Mouse (Mus musculus): ENCODE measurements at regions not wholly inside any gene's neighbourhood (a gene's known extent, or its start where the extent isn't known, plus 50 kb on each side); places are given as distances from the start of the nearest gene placed in this dataset.

DNA sequence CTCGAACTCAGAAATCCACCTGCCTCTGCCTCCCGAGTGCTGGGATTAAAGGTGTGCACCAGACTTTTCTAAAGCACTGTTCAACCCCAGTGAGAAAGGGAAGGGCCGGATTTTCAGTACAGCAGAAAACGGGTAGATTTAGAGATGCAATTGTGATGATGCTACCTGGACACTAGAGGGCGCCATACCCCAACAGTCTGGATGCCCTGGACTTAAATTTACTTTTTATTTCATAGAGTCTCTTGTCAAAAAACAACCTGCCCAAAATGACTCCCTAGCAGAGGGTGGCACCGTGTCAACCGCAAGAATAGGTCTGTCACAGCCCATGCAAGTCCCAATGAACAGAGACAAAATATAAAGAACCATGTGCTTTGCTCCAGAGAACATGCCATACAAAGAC lies 394.2 kb downstream of the Sox9 start:
- Histone ChIP-seq H3K4me3 (ENCODE audit: low read depth, low read length) (no peak overlapping the region), H3K4me1 (ENCODE audit: insufficient read depth, low read depth, low read length) (no peaks in the 10 kb centered on the region), H3K36me3 (replicated peaks) (no peaks in the 10 kb centered on the region), H3K27me3 (ENCODE audit: insufficient read depth, low read length) (no peaks in the 10 kb centered on the region; the same call in 1 of the 2 replicates), H3K9me3 (replicated peaks) (peaks cover 86% of the 10 kb centered on the region)
- DNase-seq (ENCODE audit: low spot score), result no peak
- no peak for TF ChIP-seq GATA2 (IDR thresholded peaks at IDR 0.05; ENCODE audit: borderline replicate concordance, low read depth, low read length)
- TF ChIP-seq CTCF (IDR thresholded peaks at IDR 0.05; ENCODE audit: low read depth, low read length), result no peak
- no peak for TF ChIP-seq GATA1 (IDR thresholded peaks at IDR 0.05; ENCODE audit: borderline replicate concordance, low read length)
- ATAC-seq (ENCODE audit: extremely low read depth, insufficient number of reproducible peaks, low FRiP score, poor library complexity, severe bottlenecking), result no peak

DNA sequence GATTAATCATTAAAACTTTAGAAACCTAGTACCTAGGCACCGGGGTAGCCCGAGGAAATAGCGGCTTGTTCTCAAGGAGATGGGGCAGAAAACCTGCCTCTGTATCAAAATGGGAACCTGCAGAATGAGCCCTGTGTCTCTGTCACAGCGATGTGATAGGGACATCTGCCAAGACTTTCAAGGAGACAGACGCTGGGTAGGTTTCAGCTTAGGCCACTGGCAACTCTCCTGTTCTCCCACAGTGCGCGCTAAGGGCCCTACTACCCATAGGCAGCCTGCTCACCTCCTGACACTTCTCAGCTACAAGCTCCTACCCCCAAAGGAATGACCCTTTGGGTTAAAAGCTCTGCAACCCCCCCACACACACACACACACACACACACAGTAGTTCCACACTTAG lies 396.4 kb downstream of the Sox9 start:
- H3K4me1 ChIP-seq (ENCODE audit: insufficient read depth, low read depth, low read length), result no peaks in the 10 kb centered on the region
- no peaks in the 10 kb centered on the region for H3K36me3 ChIP-seq (replicated peaks)
- ATAC-seq (ENCODE audit: extremely low read depth, insufficient number of reproducible peaks, low FRiP score, poor library complexity, severe bottlenecking) (no peak), DNase-seq (ENCODE audit: low spot score) (no peak)
- H3K9me3 ChIP-seq (replicated peaks), result peaks cover 88% of the 10 kb centered on the region
- H3K27me3 ChIP-seq (ENCODE audit: insufficient read depth, low read length), result no peaks in the 10 kb centered on the region; the same call in 1 of the 2 replicates
- H3K4me3 ChIP-seq (ENCODE audit: low read depth, low read length), result no peak overlapping the region
- TF ChIP-seq POLR2AphosphoS5 (IDR thresholded peaks at IDR 0.05; ENCODE audit: insufficient replicate concordance, low read depth, low read length) (no peak), GATA2 (IDR thresholded peaks at IDR 0.05; ENCODE audit: borderline replicate concordance, low read depth, low read length) (no peak), TAL1 (conservative IDR thresholded peaks at IDR 0.05; ENCODE audit: low read depth, low read length) (no peak)

- no peak for ATAC-seq (ENCODE audit: extremely low read depth, insufficient number of reproducible peaks, low FRiP score, poor library complexity, severe bottlenecking)
- no peaks in the 10 kb centered on the region for H3K36me3 ChIP-seq (replicated peaks)
- no peaks in the 10 kb centered on the region for H3K4me1 ChIP-seq (ENCODE audit: insufficient read depth, low read depth, low read length)
- no peaks in the 10 kb centered on the region; the same call in 1 of the 2 replicates for H3K27me3 ChIP-seq (ENCODE audit: insufficient read depth, low read length)
- no peak overlapping the region for H3K4me3 ChIP-seq (ENCODE audit: low read depth, low read length)
- TF ChIP-seq CTCF (IDR thresholded peaks at IDR 0.05; ENCODE audit: low read depth, low read length) (no peak), GATA2 (IDR thresholded peaks at IDR 0.05; ENCODE audit: borderline replicate concordance, low read depth, low read length) (no peak), GATA1 (IDR thresholded peaks at IDR 0.05; ENCODE audit: borderline replicate concordance, low read length) (no peak), TAL1 (conservative IDR thresholded peaks at IDR 0.05; ENCODE audit: low read depth, low read length) (no peak), POLR2AphosphoS5 (IDR thresholded peaks at IDR 0.05; ENCODE audit: insufficient replicate concordance, low read depth, low read length) (no peak)
- peaks cover 92% of the 10 kb centered on the region for H3K9me3 ChIP-seq (replicated peaks)
- no peak for DNase-seq (ENCODE audit: low spot score)
Measured at GRCm38 (mm10) chr11:113180008-113180407, 398.0 kb downstream of the Sox9 start.

DNA sequence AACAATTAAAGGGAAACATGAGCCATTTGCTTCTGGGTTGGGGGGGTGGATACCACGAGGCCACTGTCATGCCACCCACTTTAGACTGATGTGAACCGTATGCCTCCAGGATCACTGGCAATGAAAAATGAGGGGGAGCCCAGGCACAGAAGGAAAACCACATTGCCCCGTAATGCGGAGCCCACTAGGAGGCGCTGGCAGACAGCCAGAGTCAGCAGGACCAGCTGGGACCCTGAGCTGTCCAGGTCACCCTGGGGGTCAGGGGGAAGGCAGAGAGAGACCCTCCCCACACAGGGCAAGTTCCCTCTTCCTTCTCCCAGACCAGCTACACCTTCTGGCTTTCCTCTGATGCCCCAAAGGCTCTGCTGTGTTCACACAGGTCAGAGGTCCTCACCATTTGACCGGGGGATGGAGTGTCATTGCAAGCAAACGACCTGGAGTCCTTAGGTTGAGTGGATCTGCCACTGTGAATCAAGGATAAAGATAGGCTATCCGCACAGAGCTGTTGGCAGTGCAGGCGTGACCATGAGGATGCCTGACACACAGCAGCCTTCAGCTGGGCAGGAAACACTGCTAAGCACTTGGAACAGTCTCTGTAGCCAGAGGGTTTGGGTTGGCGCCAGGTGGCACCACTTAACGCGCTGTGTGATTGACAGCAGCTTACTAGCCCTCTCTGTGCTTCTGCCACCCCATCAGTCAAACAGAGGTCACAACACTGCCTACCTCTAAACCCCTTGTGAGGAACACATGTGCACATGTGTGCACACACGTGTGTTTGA lies 400.2 kb downstream of the Sox9 start:
- no peak for DNase-seq (ENCODE audit: low spot score)
- no peak overlapping the region; the same call in 1 of the 2 replicates for H3K4me3 ChIP-seq (ENCODE audit: low read depth, low read length)
- TF ChIP-seq GATA1 (IDR thresholded peaks at IDR 0.05; ENCODE audit: borderline replicate concordance, low read length) (no peak), TAL1 (conservative IDR thresholded peaks at IDR 0.05; ENCODE audit: low read depth, low read length) (no peak), CTCF (IDR thresholded peaks at IDR 0.05; ENCODE audit: low read depth, low read length) (no peak), GATA2 (IDR thresholded peaks at IDR 0.05; ENCODE audit: borderline replicate concordance, low read depth, low read length) (no peak), POLR2AphosphoS5 (IDR thresholded peaks at IDR 0.05; ENCODE audit: insufficient replicate concordance, low read depth, low read length) (no peak)
- ATAC-seq (ENCODE audit: extremely low read depth, insufficient number of reproducible peaks, low FRiP score, poor library complexity, severe bottlenecking), result no peak
- H3K9me3 ChIP-seq (replicated peaks), result peaks cover 92% of the 10 kb centered on the region
- no peaks in the 10 kb centered on the region for H3K4me1 ChIP-seq (ENCODE audit: insufficient read depth, low read depth, low read length)
- H3K36me3 ChIP-seq (replicated peaks), result no peaks in the 10 kb centered on the region
- no peaks in the 10 kb centered on the region; the same call in 1 of the 2 replicates for H3K27me3 ChIP-seq (ENCODE audit: insufficient read depth, low read length)

- DNase-seq (ENCODE audit: low spot score), result no peak
Measured at GRCm38 (mm10) chr11:113183556-113183955, 401.5 kb downstream of the Sox9 start.

GRCm38 (mm10) chr11:113184095-113184494 lies 402.1 kb downstream of the Sox9 start:
- DNase-seq (ENCODE audit: low spot score) (no peak), ATAC-seq (ENCODE audit: extremely low read depth, insufficient number of reproducible peaks, low FRiP score, poor library complexity, severe bottlenecking) (no peak)
- no peaks in the 10 kb centered on the region for H3K36me3 ChIP-seq (replicated peaks)
- H3K27me3 ChIP-seq (ENCODE audit: insufficient read depth, low read length), result no peaks in the 10 kb centered on the region; the same call in 1 of the 2 replicates
- H3K9me3 ChIP-seq (replicated peaks), result peaks cover 92% of the 10 kb centered on the region
- no peaks in the 10 kb centered on the region for H3K4me1 ChIP-seq (ENCODE audit: insufficient read depth, low read depth, low read length)
- H3K4me3 ChIP-seq (ENCODE audit: low read depth, low read length), result no peak overlapping the region
- TF ChIP-seq CTCF (IDR thresholded peaks at IDR 0.05; ENCODE audit: low read depth, low read length) (no peak), POLR2AphosphoS5 (IDR thresholded peaks at IDR 0.05; ENCODE audit: insufficient replicate concordance, low read depth, low read length) (no peak), GATA1 (IDR thresholded peaks at IDR 0.05; ENCODE audit: borderline replicate concordance, low read length) (no peak)

More at GRCm38 (mm10) chr11:113183556-113183955, 401.5 kb downstream of the Sox9 start:
- H3K27me3 ChIP-seq (ENCODE audit: insufficient read depth, low read length), result no peaks in the 10 kb centered on the region; the same call in 1 of the 2 replicates
- H3K4me3 ChIP-seq (ENCODE audit: low read depth, low read length), result no peak overlapping the region
- no peaks in the 10 kb centered on the region for H3K4me1 ChIP-seq (ENCODE audit: insufficient read depth, low read depth, low read length)
- H3K36me3 ChIP-seq (replicated peaks), result no peaks in the 10 kb centered on the region
- H3K9me3 ChIP-seq (replicated peaks), result peaks cover 92% of the 10 kb centered on the region
- TF ChIP-seq CTCF (IDR thresholded peaks at IDR 0.05; ENCODE audit: low read depth, low read length) (no peak), POLR2AphosphoS5 (IDR thresholded peaks at IDR 0.05; ENCODE audit: insufficient replicate concordance, low read depth, low read length) (no peak), GATA2 (IDR thresholded peaks at IDR 0.05; ENCODE audit: borderline replicate concordance, low read depth, low read length) (no peak), TAL1 (conservative IDR thresholded peaks at IDR 0.05; ENCODE audit: low read depth, low read length) (no peak), GATA1 (IDR thresholded peaks at IDR 0.05; ENCODE audit: borderline replicate concordance, low read length) (no peak)
- ATAC-seq (ENCODE audit: extremely low read depth, insufficient number of reproducible peaks, low FRiP score, poor library complexity, severe bottlenecking), result no peak

Measured in G1E (cell line).